Mouse (Mus musculus) limb, embryonic 13.5 days (tissue): Measurements from ENCODE around the gene Cacna1a. TPM values are rescaled to one million over a fixed set of nuclear protein-coding genes. Genes with fewer than 3 reads are reported as not detected.
"Not testable (repeated sequence)": the region's sequence is repeated elsewhere in the genome, so short reads cannot be mapped to it uniquely, and the experiment has no call there.

ENCODE experiments used
- ATAC-seq: fragments of 200-750 bp; cut with Nextera tagmentation; 2 replicates; pipeline ENCODE4 v1.8.0; 2017; ENCODE audit warnings: low read depth, moderate number of reproducible peaks, moderate TSS enrichment; ENCODE audit not compliant: low FRiP score
- H3K27ac ChIP-seq: fragments of 300-500 bp; sonication (generic); 2 replicates; pipeline ENCODE4 v1.5.1; 2015; ENCODE audit warnings: inconsistent platforms, mild to moderate bottlenecking, moderate library complexity
- H3K27me3 ChIP-seq: fragments of 300-500 bp; sonication (generic); 2 replicates; pipeline ENCODE4 v1.6.1; 2015; ENCODE audit warnings: mild to moderate bottlenecking, inconsistent platforms
- H3K36me3 ChIP-seq: fragments of 300-500 bp; sonication (generic); 2 replicates; pipeline ENCODE4 v1.6.1; 2015; ENCODE audit warnings: inconsistent platforms, mild to moderate bottlenecking, moderate library complexity
- H3K4me1 ChIP-seq: fragments of 300-500 bp; sonication (generic); 2 replicates; pipeline ENCODE4 v1.6.1; 2015; ENCODE audit warnings: inconsistent platforms
- H3K4me2 ChIP-seq: fragments of 300-500 bp; sonication (generic); replicated peaks from 2 replicates; pipeline ENCODE4 v1.6.1; 2015; ENCODE audit warnings: inconsistent platforms, mild to moderate bottlenecking, moderate library complexity
- H3K4me3 ChIP-seq: fragments of 300-500 bp; sonication (generic); 2 replicates; pipeline ENCODE4 v1.5.1; 2015; ENCODE audit warnings: moderate library complexity, mild to moderate bottlenecking, inconsistent platforms
- H3K9ac ChIP-seq: fragments of 300-500 bp; sonication (generic); 2 replicates; pipeline ENCODE4 v1.6.1; 2015; ENCODE audit warnings: mild to moderate bottlenecking, inconsistent platforms
- H3K9me3 ChIP-seq: fragments of 300-500 bp; sonication (generic); 2 replicates; pipeline ENCODE4 v1.6.1; 2016; ENCODE audit warnings: inconsistent platforms
- WGBS: fragments of 180-500 bp; shearing (Covaris S2); methylation state at CpG from one replicate; pipeline ENCODE4 v1.1.7; 2015; 5-methylcytosine and 5-hydroxymethylcytosine counted together
- polyA plus RNA-seq: library from polyadenylated mRNA; unstranded; fragments of >200 nt; fragmentation: Nextera tagmentation; extraction: Ambion mirVana; gene quantifications from 2 replicates; pipeline ENCODE4 v1.2.1, GENCODE M21; 2015

Gene Cacna1a
- polyA plus RNA-seq, 1 experiment from 2014 or later: 9.3 TPM

- H3K4me3 ChIP-seq: peak overlapping the region; percentile 25
- peaks cover 22% of the 10 kb centered on the region; the same call in 1 of the 2 replicates for H3K27me3 ChIP-seq
- peak overlapping the region; percentile 58; the same call in 1 of the 2 replicates for H3K27ac ChIP-seq
- no peak; the same call in 1 of the 2 replicates for ATAC-seq
- no peaks in the 10 kb centered on the region for H3K36me3 ChIP-seq
- H3K9me3 ChIP-seq: no peaks in the 10 kb centered on the region
- H3K4me2 ChIP-seq: peak overlapping the region; percentile 49
- WGBS: 26% methylated on average over 22 of the region's 22 CpGs
- H3K9ac ChIP-seq: 0 out of 2 replicates have a peak overlapping the region, but pooled peaks have one; percentile 35
- H3K4me1 ChIP-seq: peaks cover 28% of the 10 kb centered on the region
Observed at GRCm38 (mm10) chr8:84615666-84616485, 227.6 kb downstream of the Cacna1a start.

GRCm38 (mm10) chr8:84617005-84617404, 228.8 kb downstream of the Cacna1a start:
- no peak for ATAC-seq
- no peak overlapping the region; the same call in 1 of the 2 replicates for H3K4me2 ChIP-seq
- peaks cover 22% of the 10 kb centered on the region; the same call in 1 of the 2 replicates for H3K27me3 ChIP-seq

GRCm38 (mm10) chr8:84621102-84621625, 232.9 kb downstream of the Cacna1a start:
- ATAC-seq: no peak
- no peaks in the 10 kb centered on the region for H3K9me3 ChIP-seq
- WGBS: 74% methylated on average over 8 of the region's 8 CpGs

More at GRCm38 (mm10) chr8:84617005-84617404, 228.8 kb downstream of the Cacna1a start:
- Histone ChIP-seq H3K4me1 (peaks cover 28% of the 10 kb centered on the region), H3K4me3 (no peak overlapping the region), H3K36me3 (no peaks in the 10 kb centered on the region), H3K9ac (0 out of 2 replicates have a peak overlapping the region, but pooled peaks have one; percentile 26), H3K9me3 (no peaks in the 10 kb centered on the region), H3K27ac (peak overlapping the region; percentile 58)
- 48% methylated on average over 22 of the region's 22 CpGs for WGBS

GRCm38 (mm10) chr8:84623425-84623824, 235.2 kb downstream of the Cacna1a start:
- WGBS: 74% methylated on average over 4 of the region's 4 CpGs
- H3K9me3 ChIP-seq, ATAC-seq: not testable (repeated sequence)

More at GRCm38 (mm10) chr8:84621102-84621625, 232.9 kb downstream of the Cacna1a start:
- Histone ChIP-seq H3K9ac (no peak overlapping the region), H3K4me1 (peaks cover 10% of the 10 kb centered on the region), H3K27ac (no peak overlapping the region), H3K27me3 (peaks cover 10% of the 10 kb centered on the region; the same call in 1 of the 2 replicates), H3K4me3 (no peak overlapping the region), H3K4me2 (no peak overlapping the region), H3K36me3 (no peaks in the 10 kb centered on the region)

GRCm38 (mm10) chr8:84629586-84629985, 241.3 kb downstream of the Cacna1a start:
- 57% methylated on average over 11 of the region's 11 CpGs for WGBS
- H3K4me2 ChIP-seq: no peak overlapping the region
- no peak overlapping the region for H3K27ac ChIP-seq
- H3K4me1 ChIP-seq: peaks cover 10% of the 10 kb centered on the region
- H3K36me3 ChIP-seq: no peaks in the 10 kb centered on the region
- H3K9ac ChIP-seq: no peak overlapping the region
- H3K9me3 ChIP-seq: no peaks in the 10 kb centered on the region; the same call in 1 of the 2 replicates
- no peak overlapping the region for H3K4me3 ChIP-seq
- no peak for ATAC-seq
- H3K27me3 ChIP-seq: no peaks in the 10 kb centered on the region

More at GRCm38 (mm10) chr8:84623425-84623824, 235.2 kb downstream of the Cacna1a start:
- H3K36me3 ChIP-seq, H3K9ac ChIP-seq, H3K4me3 ChIP-seq, H3K27ac ChIP-seq, H3K4me1 ChIP-seq, H3K27me3 ChIP-seq, H3K4me2 ChIP-seq: not testable (repeated sequence)

GRCm38 (mm10) chr8:84630145-84630544, 241.9 kb downstream of the Cacna1a start:
- ATAC-seq: no peak
- 75% methylated on average over 4 of the region's 4 CpGs for WGBS
- no peak overlapping the region for H3K9ac ChIP-seq

GRCm38 (mm10) chr8:84631813-84632212, 243.6 kb downstream of the Cacna1a start:
- H3K4me3 ChIP-seq: no peak overlapping the region
- H3K9ac ChIP-seq: no peak overlapping the region
- H3K36me3 ChIP-seq: no peaks in the 10 kb centered on the region
- no peak for ATAC-seq
- H3K27me3 ChIP-seq: no peaks in the 10 kb centered on the region
- WGBS: 93% methylated on average over 4 of the region's 4 CpGs
- H3K4me1 ChIP-seq: peaks cover 29% of the 10 kb centered on the region
- no peak overlapping the region for H3K27ac ChIP-seq
- no peaks in the 10 kb centered on the region; the same call in 1 of the 2 replicates for H3K9me3 ChIP-seq
- no peak overlapping the region for H3K4me2 ChIP-seq

More at GRCm38 (mm10) chr8:84630145-84630544, 241.9 kb downstream of the Cacna1a start:
- H3K4me1 ChIP-seq: peaks cover 16% of the 10 kb centered on the region
- no peaks in the 10 kb centered on the region for H3K36me3 ChIP-seq
- H3K4me3 ChIP-seq: no peak overlapping the region
- no peak overlapping the region for H3K4me2 ChIP-seq
- no peaks in the 10 kb centered on the region for H3K27me3 ChIP-seq
- H3K9me3 ChIP-seq: no peaks in the 10 kb centered on the region; the same call in 1 of the 2 replicates
- H3K27ac ChIP-seq: no peak overlapping the region

- Histone ChIP-seq H3K9me3 (no peaks in the 10 kb centered on the region; the same call in 1 of the 2 replicates), H3K9ac (no peak overlapping the region), H3K4me2 (no peak overlapping the region), H3K36me3 (no peaks in the 10 kb centered on the region), H3K27ac (no peak overlapping the region), H3K4me1 (peaks cover 43% of the 10 kb centered on the region), H3K4me3 (no peak overlapping the region), H3K27me3 (no peaks in the 10 kb centered on the region)
- WGBS: 36% methylated on average over 10 of the region's 10 CpGs
- no peak for ATAC-seq
Observed at GRCm38 (mm10) chr8:84633841-84634584, 245.8 kb downstream of the Cacna1a start.

- Histone ChIP-seq H3K9ac (peak overlapping the region; percentile 53), H3K27me3 (no peaks in the 10 kb centered on the region), H3K36me3 (no peaks in the 10 kb centered on the region), H3K4me1 (peaks cover 43% of the 10 kb centered on the region), H3K4me3 (no peak overlapping the region), H3K9me3 (no peaks in the 10 kb centered on the region; the same call in 1 of the 2 replicates), H3K4me2 (no peak overlapping the region), H3K27ac (peak overlapping the region; percentile 55; the same call in 1 of the 2 replicates)
- 42% methylated on average over 9 of the region's 9 CpGs for WGBS
- ATAC-seq: no peak
Observed at GRCm38 (mm10) chr8:84634849-84635304, 246.6 kb downstream of the Cacna1a start.

- Histone ChIP-seq H3K27ac (peak overlapping the region; percentile 48; the same call in 1 of the 2 replicates), H3K9ac (peak overlapping the region; percentile 53)
- WGBS: 67% methylated on average over 14 of the region's 14 CpGs
Observed at GRCm38 (mm10) chr8:84635397-84636050, 247.3 kb downstream of the Cacna1a start.

GRCm38 (mm10) chr8:84636051-84636691, 247.9 kb downstream of the Cacna1a start:
- Histone ChIP-seq H3K4me2 (no peak overlapping the region), H3K27ac (peak overlapping the region; percentile 48; the same call in 1 of the 2 replicates), H3K36me3 (no peaks in the 10 kb centered on the region), H3K9ac (peak overlapping the region; percentile 53), H3K27me3 (no peaks in the 10 kb centered on the region), H3K4me1 (peaks cover 48% of the 10 kb centered on the region), H3K9me3 (no peaks in the 10 kb centered on the region; the same call in 1 of the 2 replicates), H3K4me3 (no peak overlapping the region)
- ATAC-seq: no peak
- 83% methylated on average over 17 of the region's 17 CpGs for WGBS

More at GRCm38 (mm10) chr8:84635397-84636050, 247.3 kb downstream of the Cacna1a start:
- Histone ChIP-seq H3K4me1 (peaks cover 46% of the 10 kb centered on the region), H3K27me3 (no peaks in the 10 kb centered on the region), H3K4me3 (no peak overlapping the region), H3K9me3 (no peaks in the 10 kb centered on the region; the same call in 1 of the 2 replicates), H3K36me3 (no peaks in the 10 kb centered on the region), H3K4me2 (no peak overlapping the region)
- ATAC-seq: no peak
